11 mouse cellular contexts compared by ENCODE assay signal in genomic region chr7:4297189-4297588, GRCm38 (mm10). TPM values are rescaled to one million over a fixed set of nuclear protein-coding genes. Genes with fewer than 3 reads are reported as not detected.
DNase-seq lines count a peak whose midpoint lies in the region; ATAC-seq lines count a peak whose summit lies in the region.
"Had no signal": no experiment of that assay in that cellular context is flagged by ENCODE, and none has a peak within 500 bp of the region (broad histone marks: within the 10 kb centered on the region; RNA-seq: fewer than 3 reads in every experiment).

No protein-coding gene starts in this region.

- no peak overlapping the region for H3K4me2 ChIP-seq in midbrain, embryonic 14.5 days (ENCODE audit: low read length)
- H3K4me2 ChIP-seq in midbrain, embryonic 11.5 days: no peak overlapping the region
- H3K4me2 ChIP-seq in hindbrain, embryonic 11.5 days (replicated peaks; ENCODE audit: low read depth, low read length): no peak overlapping the region
- H3K4me2 ChIP-seq: embryonic facial prominence, embryonic 15.5 days had no signal

- H3K9me3 ChIP-seq in midbrain, embryonic 14.5 days (ENCODE audit: control insufficient read depth, low read length): no peaks in the 10 kb centered on the region
- no peaks in the 10 kb centered on the region for H3K9me3 ChIP-seq in midbrain, embryonic 11.5 days (ENCODE audit: control insufficient read depth, low read length)
- H3K9me3 ChIP-seq in hindbrain, embryonic 11.5 days (ENCODE audit: control insufficient read depth, low read length): no peaks in the 10 kb centered on the region
- H3K9me3 ChIP-seq: embryonic facial prominence, embryonic 15.5 days had no signal

- H3K4me3 ChIP-seq in midbrain, embryonic 14.5 days (replicated peaks; ENCODE audit: low read depth, low read length): no peak overlapping the region
- no peak overlapping the region for H3K4me3 ChIP-seq in midbrain, embryonic 11.5 days (ENCODE audit: low read depth, low read length)
- no peak overlapping the region for H3K4me3 ChIP-seq in hindbrain, embryonic 11.5 days (ENCODE audit: low read depth, low read length)
- H3K4me3 ChIP-seq: embryonic facial prominence, embryonic 15.5 days had no signal

- no peak overlapping the region for H3K27ac ChIP-seq in midbrain, embryonic 14.5 days (replicated peaks; ENCODE audit: low read depth, low read length)
- no peak overlapping the region for H3K27ac ChIP-seq in midbrain, embryonic 11.5 days (ENCODE audit: low read depth, low read length)
- H3K27ac ChIP-seq in hindbrain, embryonic 11.5 days (ENCODE audit: low read depth, low read length): no peak overlapping the region
- H3K27ac ChIP-seq: embryonic facial prominence, embryonic 15.5 days had no signal

- no peak overlapping the region for H3K9ac ChIP-seq in midbrain, embryonic 14.5 days (replicated peaks; ENCODE audit: low read length)
- no peak overlapping the region for H3K9ac ChIP-seq in midbrain, embryonic 11.5 days (ENCODE audit: low read length)
- H3K9ac ChIP-seq in hindbrain, embryonic 11.5 days (ENCODE audit: low read depth, low read length): no peak overlapping the region
- H3K9ac ChIP-seq: embryonic facial prominence, embryonic 15.5 days had no signal

- H3K36me3 ChIP-seq in midbrain, embryonic 14.5 days (ENCODE audit: control insufficient read depth, insufficient read depth, low read length): no peaks in the 10 kb centered on the region
- no peaks in the 10 kb centered on the region for H3K36me3 ChIP-seq in midbrain, embryonic 11.5 days (ENCODE audit: control insufficient read depth, insufficient read depth, low read length)
- no peaks in the 10 kb centered on the region for H3K36me3 ChIP-seq in hindbrain, embryonic 11.5 days (ENCODE audit: control insufficient read depth, insufficient read depth, low read length)
- H3K36me3 ChIP-seq: embryonic facial prominence, embryonic 15.5 days had no signal

- whole genome bisulfite sequencing in midbrain, embryonic 14.5 days: 69% methylated on average over 1 of the region's 1 CpGs
- WGBS in midbrain, embryonic 11.5 days: 55% methylated on average over 1 of the region's 1 CpGs
- 41% methylated on average over 1 of the region's 1 CpGs for WGBS in hindbrain, embryonic 11.5 days

- H3K4me1 ChIP-seq in midbrain, embryonic 14.5 days (ENCODE audit: control insufficient read depth, insufficient read depth, low read length): no peaks in the 10 kb centered on the region
- no peaks in the 10 kb centered on the region for H3K4me1 ChIP-seq in midbrain, embryonic 11.5 days (ENCODE audit: control insufficient read depth, insufficient read depth, low read length)
- H3K4me1 ChIP-seq in hindbrain, embryonic 11.5 days (replicated peaks; ENCODE audit: control insufficient read depth, insufficient read depth, low read length): no peaks in the 10 kb centered on the region
- H3K4me1 ChIP-seq: embryonic facial prominence, embryonic 15.5 days had no signal

- H3K27me3 ChIP-seq in midbrain, embryonic 14.5 days (ENCODE audit: control insufficient read depth, insufficient read depth, low read length): no peaks in the 10 kb centered on the region
- H3K27me3 ChIP-seq in midbrain, embryonic 11.5 days (ENCODE audit: control insufficient read depth, insufficient read depth, low read length): no peaks in the 10 kb centered on the region
- no peaks in the 10 kb centered on the region for H3K27me3 ChIP-seq in hindbrain, embryonic 11.5 days (ENCODE audit: control insufficient read depth, insufficient read depth, low read length)
- H3K27me3 ChIP-seq: embryonic facial prominence, embryonic 15.5 days had no signal

- peak; percentile 4 for DNase-seq in cerebellum, adult 9-10 months
- DNase-seq in cerebellum, adult 8-10 months: no peak
- peak; percentile 0 for DNase-seq in midbrain, embryonic 14.5 days
- no peak for DNase-seq in midbrain, embryonic 11.5 days (ENCODE audit: low spot score, missing footprints)
- DNase-seq in brain, adult 2 months (ENCODE audit: low read depth, low spot score): peak; percentile 10
- DNase-seq in hindbrain, embryonic 11.5 days (ENCODE audit: low spot score): no peak
- DNase-seq in urinary bladder, postnatal 25 days (ENCODE audit: low spot score): no peak

- ATAC-seq in midbrain, embryonic 14.5 days (ENCODE audit: low FRiP score, low TSS enrichment): no peak
- no peak for ATAC-seq in midbrain, embryonic 11.5 days (ENCODE audit: low FRiP score)
- ATAC-seq in megakaryocyte, adult 5-6 weeks (ENCODE audit: poor library complexity, severe bottlenecking): peak; percentile 67; the same call in 1 of the 2 replicates
- ATAC-seq in hindbrain, embryonic 11.5 days (ENCODE audit: low FRiP score): no peak
- ATAC-seq: hindbrain, embryonic 16.5 days had no signal

RNA-seq across cellular contexts. Expression of gene Ncr1, which starts 40.3 kb away (rescaled TPM):
- polyA plus RNA-seq in midbrain, embryonic 14.5 days (2014; fragmentation: Nextera tagmentation; extraction: Ambion mirVana): not detected in 2 replicates
- not detected in 2 replicates for polyA plus RNA-seq in midbrain, embryonic 11.5 days (2014; fragmentation: Nextera tagmentation; extraction: Ambion mirVana)
- total RNA-seq in megakaryocyte, adult 5-6 weeks (2015): 12.5 and 18.9 TPM in 2 replicates
- 8.4 and 19.4 TPM in 2 replicates for total RNA-seq in megakaryocyte, adult 5-6 weeks (2017)
- polyA plus RNA-seq in hindbrain, embryonic 11.5 days (2014; fragmentation: Nextera tagmentation; extraction: Ambion mirVana): not detected in 2 replicates
- polyA plus RNA-seq: embryonic facial prominence, embryonic 15.5 days; hindbrain, embryonic 16.5 days; lung, embryonic 16.5 days had no signal

RNA-seq across cellular contexts. Expression of gene Lilra5, which starts 59.6 kb away (rescaled TPM):
- polyA plus RNA-seq in midbrain, embryonic 14.5 days (2014; fragmentation: Nextera tagmentation; extraction: Ambion mirVana): 0.20 TPM in 1 of 2 replicates, not detected in the other
- polyA plus RNA-seq in midbrain, embryonic 11.5 days (2014; fragmentation: Nextera tagmentation; extraction: Ambion mirVana): not detected in 2 replicates
- total RNA-seq in megakaryocyte, adult 5-6 weeks (2015): 0.25 and 1.8 TPM in 2 replicates
- 0.44 and 0.69 TPM in 2 replicates for total RNA-seq in megakaryocyte, adult 5-6 weeks (2017)
- polyA plus RNA-seq in hindbrain, embryonic 11.5 days (2014; fragmentation: Nextera tagmentation; extraction: Ambion mirVana): not detected in 2 replicates
- polyA plus RNA-seq: embryonic facial prominence, embryonic 15.5 days had no signal

Comparison
In these comparisons a context has a peak if more than half of its experiments do, and no peak if none do; other contexts are left out.
1. DNase-seq: peak in cerebellum, adult 9-10 months (single experiment), midbrain, embryonic 14.5 days (single experiment) and brain, adult 2 months (single experiment); none in cerebellum, adult 8-10 months (single experiment), midbrain, embryonic 11.5 days (single experiment), hindbrain, embryonic 11.5 days (single experiment) and urinary bladder, postnatal 25 days (single experiment).